Mouse (Mus musculus) gastrocnemius, adult 8-10 months (tissue): Measurements from ENCODE around the gene Ptpn3. TPM values are rescaled to one million over a fixed set of nuclear protein-coding genes. Genes with fewer than 3 reads are reported as not detected.

Source experiments
- total RNA-seq, 4 experiments: library from RNA; stranded (reverse); gene quantifications; 2 replicates each; pipeline ENCODE4 v1.2.4; 2022

Gene Ptpn3
- total RNA-seq, 4 experiments from 2014 or later, result 30.8 to 43.4 (median 37.4) TPM

Other genes with a start within 250 kb of the Ptpn3 start
- gene Epb41l4b, start 158.4 kb downstream of the Ptpn3 start, total RNA-seq, result 1 to 10 TPM; 3.6 to 7.4 (median 5.8) TPM
- gene Palm2, start 132.4 kb upstream of the Ptpn3 start, total RNA-seq, result under 1 TPM in 3 of 4 experiments, not detected in 1; 0.17 to 0.79 (median 0.58) TPM